Mouse (Mus musculus) kidney, adult 10 weeks (tissue): Measurements from ENCODE around the gene Znrd1as. TPM values are rescaled to one million over a fixed set of nuclear protein-coding genes. Genes with fewer than 3 reads are reported as not detected.

Source experiments
- polyA plus RNA-seq: library from polyadenylated mRNA; stranded (reverse); fragments of 350-450 nt; fragmentation: Illumina TruSeq; extraction: RNeasy Lipid Tissue Mini Kit (QIAGEN cat#74804); gene quantifications from one replicate; pipeline ENCODE4 v1.2.3, GENCODE M21; 2014; ENCODE audit warnings: low read depth, low replicate concordance

Znrd1as gene
- polyA plus RNA-seq = 32.4 TPM

GRCm38 (mm10) chr17:36957999-36958743, at the start of gene Znrd1as, which contains the start of gene Znrd1:
Znrd1as (plus strand) TSS chr17:36958592.
Znrd1 (minus strand) TSS chr17:36958559.

GRCm38 (mm10) chr17:36942791-36943471, 15.5 kb upstream of the Znrd1as start, which contains the start of gene Rnf39:
Rnf39 (plus strand) TSS chr17:36942918.

DNA sequence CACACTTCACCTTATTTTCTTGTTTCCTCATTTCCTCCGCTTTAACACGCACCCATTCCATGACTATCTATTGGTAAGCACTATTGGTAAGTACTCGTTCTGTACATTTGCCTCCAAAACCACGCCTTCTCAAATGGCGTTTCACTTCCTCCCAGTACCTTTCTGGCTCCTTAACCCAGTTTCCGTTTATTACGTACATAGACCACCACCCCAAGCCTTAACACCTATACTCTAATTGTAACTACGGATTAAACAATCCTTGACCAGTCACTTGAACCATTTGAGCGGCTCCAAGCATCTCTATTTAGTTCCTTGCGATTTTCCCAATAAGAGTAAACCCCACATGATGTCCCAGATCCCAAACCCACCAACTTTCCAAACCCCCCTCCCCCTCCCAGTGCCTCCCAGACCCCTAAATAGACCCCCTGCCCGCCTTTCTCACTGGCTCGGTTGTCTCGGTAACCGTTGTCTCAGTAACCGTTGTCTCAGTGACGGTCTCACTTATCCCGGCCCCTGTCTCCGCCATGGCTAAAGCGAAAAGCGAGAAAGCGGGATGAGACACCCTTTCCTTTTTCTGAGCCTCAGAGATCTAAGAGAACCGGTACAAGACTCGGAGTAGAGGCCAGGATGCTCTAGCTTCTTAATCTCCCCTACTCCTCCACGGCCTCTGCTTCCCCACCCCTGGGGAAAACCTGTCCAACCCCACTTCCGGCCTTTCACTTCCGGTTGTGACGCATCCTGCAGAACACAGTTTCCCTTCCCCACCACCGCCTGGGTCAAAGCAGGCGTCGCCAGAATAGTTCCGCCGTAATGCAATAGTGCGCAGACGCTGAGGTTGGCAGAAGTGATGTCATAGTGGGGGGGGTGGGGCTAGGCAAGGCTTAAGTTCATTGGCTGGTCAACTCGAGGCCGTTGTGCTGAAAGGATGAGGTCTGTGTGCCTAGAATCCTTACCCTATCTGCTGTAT, 7.1 kb upstream of the Znrd1as start, which contains the start of gene Ppp1r11:
Gene Ppp1r11, minus strand, starts transcription at position 761 of the 967 bp plus-strand sequence.

GRCm38 (mm10) chr17:36981221-36981813, 22.9 kb downstream of the Znrd1as start, which contains the start of gene 2410137M14Rik:
2410137M14Rik (minus strand) TSS chr17:36981237.

GRCm38 (mm10) chr17:36989437-36989836, 31.0 kb downstream of the Znrd1as start, which contains the start of gene H2-M5:
H2-M5 (minus strand) TSS chr17:36989537.

GRCm38 (mm10) chr17:37000863-37001262, 42.5 kb downstream of the Znrd1as start, which contains the start of gene Zfp57:
Zfp57 (plus strand) TSS chr17:37001163.

Other genes with a start within 250 kb of the Znrd1as start
- not detected for gene H2-M10.5, start 185.7 kb upstream of the Znrd1as start, polyA plus RNA-seq
- gene H2-M10.6, start 146.4 kb upstream of the Znrd1as start, polyA plus RNA-seq = not detected
- gene Trim26, start 121.5 kb upstream of the Znrd1as start, polyA plus RNA-seq = 17.0 TPM
- 0.32 TPM for gene Trim15, start 91.4 kb upstream of the Znrd1as start, polyA plus RNA-seq
- not detected for gene Trim10, start 89.0 kb upstream of the Znrd1as start, polyA plus RNA-seq
- gene Trim40, start 68.5 kb upstream of the Znrd1as start, polyA plus RNA-seq = not detected
- not detected for gene Trim31, start 60.5 kb upstream of the Znrd1as start, polyA plus RNA-seq
- 0.36 TPM for gene Rnf39, start 15.7 kb upstream of the Znrd1as start, polyA plus RNA-seq
- 7.4 TPM for gene Ppp1r11, start 6.9 kb upstream of the Znrd1as start, polyA plus RNA-seq
- 27.4 TPM for gene Znrd1, start within 50 bp of the Znrd1as start, polyA plus RNA-seq
- gene 2410137M14Rik, start 22.6 kb downstream of the Znrd1as start, polyA plus RNA-seq = not detected
- gene H2-M5, start 30.9 kb downstream of the Znrd1as start, polyA plus RNA-seq = not detected
- 1.8 TPM for gene Zfp57, start 42.6 kb downstream of the Znrd1as start, polyA plus RNA-seq
- not detected for gene Mog, start 64.8 kb downstream of the Znrd1as start, polyA plus RNA-seq
- gene Gabbr1, start 87.4 kb downstream of the Znrd1as start, polyA plus RNA-seq = 20.6 TPM
- gene Olfr90, start 129.9 kb downstream of the Znrd1as start, polyA plus RNA-seq = not detected
- not detected for gene Olfr91, start 139.7 kb downstream of the Znrd1as start, polyA plus RNA-seq
- not detected for gene Olfr92, start 161.5 kb downstream of the Znrd1as start, polyA plus RNA-seq
- gene Olfr93, start 202.9 kb downstream of the Znrd1as start, polyA plus RNA-seq = not detected
- 0.69 TPM for gene Ubd, start 235.3 kb downstream of the Znrd1as start, polyA plus RNA-seq
- gene Olfr94, start 242.4 kb downstream of the Znrd1as start, polyA plus RNA-seq = not detected